Mouse (Mus musculus) spleen, embryonic (tissue): ENCODE results near the gene Plcd4.

ENCODE experiments used
- CTCF ChIA-PET: fragments of 350-600 bp; sonication (Branson Sonifier 250); formaldehyde crosslinking; loops from one replicate; lab custom pipeline; 2022; lab: Charles Lee

The Plcd4 gene

GRCm38 (mm10) chr1:74594434-74594833, 51.7 kb downstream of the Plcd4 start:
- CTCF ChIA-PET, result no interaction called here

- CTCF ChIA-PET, result interaction anchor here (0.6 kb wide), 1 partner anchor 68 kb away, joined by 4 read pairs; no protein-coding TSS in a partner anchor
Measured at GRCm38 (mm10) chr1:74600501-74601266, 58.0 kb downstream of the Plcd4 start.

- CTCF ChIA-PET, result no interaction called here
Measured at GRCm38 (mm10) chr1:74601267-74601962, 58.7 kb downstream of the Plcd4 start, which contains the start of the genes Rnf25 and Stk36. Gene Rnf25 (minus strand): TSS chr1:74601397. Gene Stk36 (plus strand): TSS chr1:74601445.
